In the genomic region with DNA sequence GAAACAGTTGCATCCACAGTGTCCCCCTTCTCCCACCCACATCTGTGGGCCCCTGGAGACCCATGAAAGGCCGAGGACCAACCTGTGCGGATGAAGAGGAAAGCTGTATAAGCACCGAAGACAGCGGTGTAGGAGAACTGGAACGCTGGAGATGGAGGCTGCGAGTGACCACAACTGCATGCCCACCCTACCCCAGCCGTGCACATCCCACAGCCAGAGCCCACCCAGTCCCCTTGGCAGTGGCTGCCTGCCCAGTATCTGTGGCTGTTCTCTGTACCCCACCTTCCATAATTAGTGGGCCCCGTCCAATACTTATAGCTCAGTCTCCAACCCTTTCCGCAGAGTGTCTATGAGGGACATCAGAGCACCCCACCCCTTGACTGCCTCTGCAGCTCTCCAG, we compare ENCODE assay signal across 19 mouse cellular contexts. TPM values are rescaled to one million over a fixed set of nuclear protein-coding genes. Genes with fewer than 3 reads are reported as not detected.
"Had no signal": no experiment of that assay in that cellular context is flagged by ENCODE, and none has a peak within 500 bp of the region (broad histone marks: within the 10 kb centered on the region; RNA-seq: fewer than 3 reads in every experiment).

No protein-coding gene starts in this region.

- H3K27ac ChIP-seq: kidney, postnatal 0 days; layer of hippocampus, adult 2 months; liver, embryonic 13.5 days; midbrain, embryonic 15.5 days; neural tube, embryonic 12.5 days; neural tube, embryonic 15.5 days; stomach, postnatal 0 days had no signal

- DNase-seq: kidney, postnatal 25 days; layer of hippocampus, adult 9-11 months; liver, embryonic 13.5 days; lung, postnatal 14 days; lung, postnatal 4 days; right cerebral cortex, adult 18-20 months; right cerebral cortex, postnatal 14 days; right cerebral cortex, postnatal 4 days; thymus, adult 18-20 months; thymus, postnatal 14 days; thymus, postnatal 4 days had no signal

- H3K4me2 ChIP-seq: midbrain, embryonic 11.5 days; midbrain, embryonic 15.5 days; neural tube, embryonic 12.5 days; neural tube, embryonic 15.5 days had no signal

- H3K27me3 ChIP-seq: liver, embryonic 13.5 days; midbrain, embryonic 15.5 days; neural tube, embryonic 12.5 days; neural tube, embryonic 15.5 days had no signal

- H3K9me3 ChIP-seq: liver, embryonic 13.5 days; midbrain, embryonic 15.5 days; neural tube, embryonic 12.5 days; neural tube, embryonic 15.5 days had no signal

- H3K9ac ChIP-seq: midbrain, embryonic 15.5 days; neural tube, embryonic 12.5 days; neural tube, embryonic 15.5 days had no signal

- ATAC-seq: midbrain, embryonic 15.5 days had no signal

- H3K4me3 ChIP-seq: layer of hippocampus, adult 2 months; midbrain, embryonic 15.5 days; neural tube, embryonic 12.5 days; neural tube, embryonic 15.5 days had no signal

RNA-seq across cellular contexts. Expression of a gene that starts 8.0 kb away (rescaled TPM):
- total RNA-seq: monocyte, adult 5-6 weeks had no signal
